Mouse (Mus musculus) heart, postnatal 25 days (tissue): Measurements from ENCODE around the gene Clpx. TPM values are rescaled to one million over a fixed set of nuclear protein-coding genes. Genes with fewer than 3 reads are reported as not detected.
"Not testable (repeated sequence)": the region's sequence is repeated elsewhere in the genome, so short reads cannot be mapped to it uniquely, and the experiment has no call there.

Experiments
- DNase-seq: peaks from one replicate; pipeline ENCODE4 v3.0.0; 2022; ENCODE audit warnings: low spot score
- intact Hi-C: fragments of 180-260 bp; cut with DNase I; formaldehyde crosslinking; loops from one replicate; pipeline ENCODE4 v1.15.1; 2025
- total RNA-seq, 2 experiments: library from RNA; stranded (reverse); gene quantifications; 2 replicates each; pipeline ENCODE4 v1.2.3; 2021

Clpx gene
- total RNA-seq, 2 experiments from 2014 or later, result 101 to 106 TPM

DNA sequence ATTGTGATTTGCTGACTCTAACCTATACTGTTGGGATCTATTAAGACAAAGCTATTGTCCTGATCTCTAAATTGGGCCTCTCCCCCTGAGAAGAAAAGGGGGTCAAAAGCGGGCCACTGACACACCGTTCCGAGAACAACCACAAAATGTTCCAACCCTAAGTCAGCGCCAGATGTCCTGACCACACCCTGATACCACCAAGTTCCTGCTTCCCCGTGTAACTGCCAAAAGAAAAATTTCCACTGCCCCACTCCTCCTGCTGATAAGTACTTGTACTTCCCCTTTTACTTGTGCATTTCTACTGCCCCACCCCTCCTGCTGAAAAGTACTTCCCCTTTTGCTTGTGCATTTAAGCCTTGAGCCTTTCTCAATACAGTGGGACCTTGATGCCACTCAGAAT, 5.8 kb upstream of the Clpx start:
- DNase-seq, intact Hi-C loops: not testable (repeated sequence)

DNA sequence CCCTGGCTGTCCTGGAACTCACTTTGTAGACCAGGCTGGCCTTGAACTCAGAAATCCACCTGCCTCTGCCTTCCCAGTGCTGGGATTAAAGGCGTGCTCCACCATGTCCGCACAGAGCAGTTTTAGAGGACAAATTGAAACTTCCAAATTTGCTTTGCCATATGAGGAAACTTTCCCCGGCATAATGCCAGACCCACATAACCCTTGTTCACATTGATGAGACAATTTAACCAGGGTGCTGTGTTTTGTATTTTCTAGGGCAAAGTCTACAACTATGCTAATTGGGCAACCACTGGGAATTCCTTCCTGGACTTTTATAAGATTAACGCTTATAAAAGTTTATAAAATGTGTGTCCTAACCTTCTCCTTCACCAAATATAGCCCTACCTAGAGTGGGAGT, 4.1 kb upstream of the Clpx start:
- no peak for DNase-seq
- intact Hi-C loops, result no loop called here

DNA sequence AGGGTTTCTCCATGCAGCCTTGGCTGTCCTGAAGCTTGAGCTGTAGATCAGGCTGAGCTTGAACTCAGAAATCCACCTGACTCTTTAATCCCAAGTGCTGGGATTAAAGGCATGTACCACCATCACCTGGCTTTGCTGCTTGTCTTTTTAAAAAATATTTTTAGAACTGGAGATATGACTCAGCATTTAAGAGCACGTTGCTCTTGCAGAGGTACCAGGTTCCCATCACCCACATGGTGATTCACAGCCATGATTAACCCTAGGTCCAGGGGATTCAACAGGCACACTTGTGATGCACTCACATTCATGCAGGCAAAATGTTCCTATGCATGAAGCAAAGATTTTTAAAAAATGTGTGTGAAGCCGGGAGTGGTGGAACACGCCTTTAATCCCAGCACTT, 1.6 kb upstream of the Clpx start:
- no peak for DNase-seq
- intact Hi-C loops, result no loop called here

DNA sequence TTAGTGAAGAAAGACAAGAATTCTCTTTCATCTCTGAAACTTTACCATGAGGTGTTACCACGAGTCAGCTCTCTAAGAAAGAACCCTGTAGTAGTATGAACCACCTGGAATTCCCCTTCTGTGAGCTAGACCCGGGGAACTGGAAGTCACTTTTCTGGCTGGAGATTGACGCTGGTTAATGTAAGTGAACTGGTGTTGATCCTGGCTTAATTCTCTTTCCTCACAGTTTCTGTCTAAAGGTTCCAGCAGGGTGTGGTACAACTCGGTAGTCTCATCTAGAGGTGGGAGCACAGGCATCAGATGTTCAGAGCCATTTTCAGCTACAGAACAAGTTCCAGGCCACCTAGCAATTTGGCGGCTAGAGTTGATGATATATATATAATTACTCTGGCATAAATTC, 941 bp upstream of the Clpx start:
- no peak for DNase-seq
- intact Hi-C loops, result no loop called here

DNA sequence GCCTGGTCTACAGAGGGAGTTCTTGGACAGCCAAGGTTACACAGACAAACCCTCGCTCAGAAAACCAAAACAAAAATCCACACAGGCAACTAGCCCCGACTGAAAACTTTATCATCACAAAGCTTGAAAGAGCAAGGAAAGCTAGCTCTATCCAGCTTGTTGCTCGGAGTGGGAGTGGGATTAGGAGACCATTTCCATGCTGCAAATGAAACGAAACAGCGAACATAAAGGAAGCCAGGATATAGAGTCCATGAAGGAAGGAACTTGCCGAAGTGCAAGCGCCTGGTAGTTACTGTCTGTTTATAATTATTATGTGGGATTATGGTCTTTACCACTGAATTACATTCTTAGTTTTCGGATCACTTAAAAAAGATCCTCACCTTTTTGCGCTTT, 484 bp upstream of the Clpx start:
- intact Hi-C loops, result no loop called here
- no peak for DNase-seq

DNA sequence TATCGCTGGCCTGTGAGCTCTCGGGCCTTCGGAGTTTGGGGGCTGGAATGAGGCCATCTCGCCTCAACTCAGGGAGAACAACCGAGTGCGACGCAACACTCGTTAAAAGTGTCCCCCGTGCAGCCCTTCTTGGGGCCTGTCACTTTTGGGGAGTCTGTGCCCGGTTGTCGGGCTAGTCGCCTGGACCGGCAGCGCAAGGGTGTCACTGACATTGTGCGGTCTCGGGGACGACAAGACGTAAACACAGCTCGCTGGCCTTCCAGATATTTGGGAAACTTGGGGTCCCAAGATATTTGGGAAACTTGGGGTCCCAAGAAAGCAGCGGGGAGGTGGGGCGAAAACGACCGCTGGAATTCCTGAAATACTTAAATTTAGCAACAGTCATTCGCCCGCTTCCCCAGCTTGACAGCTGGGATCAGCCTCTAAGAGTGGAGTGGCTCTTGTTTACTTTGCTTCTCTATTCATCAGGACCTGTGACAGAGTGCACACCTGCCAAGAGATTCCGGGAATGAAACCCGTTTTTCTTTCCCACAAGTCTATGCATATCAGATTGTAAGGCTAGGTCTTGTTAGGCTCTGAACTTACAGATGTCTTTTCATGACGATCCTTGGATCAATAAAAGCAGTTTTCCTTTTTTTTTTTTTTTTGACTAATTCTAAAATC, 787 bp downstream of the Clpx start:
- DNase-seq, result no peak
- intact Hi-C loops, result no loop called here

DNA sequence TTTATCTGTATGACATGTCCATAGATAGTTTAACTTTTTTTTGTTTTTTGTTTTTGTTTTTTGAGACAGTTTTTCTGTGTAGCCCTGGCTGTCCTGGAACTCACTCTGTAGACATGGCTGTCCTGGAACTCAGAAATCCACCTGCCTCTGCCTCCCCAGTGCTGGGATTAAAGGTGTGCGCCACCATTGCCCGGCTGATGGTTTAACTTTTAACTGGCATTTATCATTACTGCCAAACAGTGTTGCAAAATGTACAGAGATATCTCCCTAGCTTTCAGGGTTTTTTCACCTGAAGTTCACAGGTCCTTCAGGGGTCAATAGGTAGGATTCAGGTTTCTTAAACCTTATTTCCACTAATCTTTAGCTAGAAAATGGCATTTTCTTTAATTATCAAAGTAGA, 3.0 kb downstream of the Clpx start:
- intact Hi-C loops, result no loop called here
- DNase-seq, result no peak

DNA sequence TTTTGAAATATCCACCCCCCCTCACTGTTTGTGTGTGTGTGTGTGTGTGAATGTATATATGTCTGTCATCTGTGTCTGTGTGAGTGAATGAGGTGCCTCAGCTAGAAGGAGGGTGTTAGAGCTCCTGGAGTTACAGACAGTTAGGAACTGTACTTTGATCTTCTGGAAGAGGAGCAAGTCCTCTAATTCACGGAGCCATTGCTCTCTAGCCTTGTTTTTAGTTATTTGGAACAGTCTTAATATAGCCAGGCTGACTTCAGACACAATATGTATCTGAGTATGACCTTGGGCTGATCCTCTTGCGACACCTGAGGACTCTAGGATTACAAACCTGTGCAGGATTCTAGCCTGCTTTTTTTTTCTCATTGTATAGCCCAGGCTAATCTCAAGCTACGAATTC, 4.7 kb downstream of the Clpx start:
- intact Hi-C loops, result no loop called here
- no peak for DNase-seq

DNA sequence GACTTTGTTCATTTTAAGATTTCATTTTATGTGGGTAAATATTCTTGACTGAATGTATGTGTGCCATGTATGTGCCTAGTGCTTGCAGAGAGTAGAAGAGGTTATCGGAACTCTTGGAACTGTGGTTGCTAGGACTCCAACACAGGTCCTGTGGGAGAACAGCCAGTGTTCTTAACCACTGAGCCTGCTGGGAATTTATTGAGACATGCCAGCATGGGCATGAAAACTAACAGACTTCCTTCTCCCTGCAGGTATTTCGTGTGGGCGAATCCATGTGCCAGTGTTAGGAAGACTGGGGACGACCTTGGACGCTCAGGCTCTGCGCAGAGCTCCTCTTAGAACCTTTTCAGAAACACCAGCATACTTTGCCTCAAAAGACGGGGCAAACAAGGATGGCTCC, 5.6 kb downstream of the Clpx start:
- intact Hi-C loops, result no loop called here

DNA sequence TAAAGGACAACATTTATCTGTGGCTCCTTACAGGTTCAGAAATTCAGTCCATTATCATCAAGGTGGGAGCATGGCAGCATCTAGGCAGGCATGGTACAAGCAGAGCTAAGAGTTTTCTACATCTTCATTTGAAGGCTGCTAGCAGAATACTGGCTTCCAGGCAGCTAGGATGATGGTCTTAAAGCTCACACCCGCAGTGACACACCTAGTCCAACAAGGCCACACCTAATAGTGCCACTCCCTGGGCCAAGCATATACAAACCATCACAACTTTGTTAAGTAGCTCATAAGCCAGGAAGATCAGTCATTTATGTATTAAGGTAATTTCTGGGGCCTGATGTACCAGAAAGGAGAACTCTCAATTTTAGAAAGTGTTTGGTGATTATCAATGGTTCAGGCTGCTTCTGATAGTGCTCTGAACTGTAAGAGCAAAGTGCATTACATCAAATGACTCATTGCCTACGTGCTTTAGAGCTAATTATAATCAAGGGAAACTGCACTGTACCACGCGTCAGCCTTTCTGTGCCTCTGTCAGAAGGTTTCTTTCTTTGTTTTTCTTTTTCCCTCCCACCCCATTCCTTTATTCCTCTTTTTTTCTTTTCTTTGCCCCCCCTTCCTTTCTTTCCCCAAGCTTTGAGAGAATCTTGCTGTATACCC, 8.4 kb downstream of the Clpx start:
- intact Hi-C loops, result no loop called here

More for the DNA sequence above, 5.6 kb downstream of the Clpx start:
- DNase-seq, result no peak

DNA sequence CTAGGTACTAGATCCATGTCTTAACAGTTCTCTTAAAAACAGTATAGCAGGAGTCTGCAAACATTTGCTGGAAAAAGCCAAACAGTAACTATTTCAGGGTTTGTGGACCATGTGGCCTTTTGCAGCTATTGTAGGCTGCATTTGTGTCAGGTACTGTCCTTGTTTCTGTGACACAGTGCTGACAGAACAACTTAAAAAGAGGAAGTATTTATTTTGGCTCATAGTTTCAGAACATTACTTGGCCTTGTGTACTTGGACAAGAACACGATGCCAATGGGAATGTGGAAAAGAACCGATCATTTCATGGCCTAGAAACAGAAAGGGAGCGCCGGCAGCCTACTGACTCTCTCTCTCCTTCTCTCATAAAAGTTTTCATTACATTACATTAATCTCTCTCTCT, 9.5 kb downstream of the Clpx start:
- DNase-seq, result no peak
- intact Hi-C loops, result no loop called here

More for the DNA sequence above, 8.4 kb downstream of the Clpx start:
- DNase-seq, result no peak

DNA sequence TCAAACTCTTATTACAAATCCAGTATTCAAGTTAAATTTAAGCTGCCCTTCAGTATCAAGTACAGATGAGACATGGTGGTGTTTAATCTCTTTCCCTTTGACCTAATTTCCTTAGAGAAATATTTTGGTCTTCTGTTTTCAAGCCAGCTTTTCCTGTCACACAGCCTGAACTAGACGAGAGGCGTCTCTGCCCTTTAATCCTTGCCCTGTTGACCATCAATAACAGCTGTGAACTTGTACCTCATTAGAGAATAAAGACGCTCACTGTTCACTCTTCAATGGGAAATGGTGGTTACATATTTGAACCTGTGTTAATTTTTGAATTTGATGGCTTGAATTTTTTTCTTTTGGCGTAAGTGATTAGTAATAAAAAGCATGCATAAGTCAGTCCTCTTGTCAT, 10.2 kb downstream of the Clpx start:
- intact Hi-C loops, result no loop called here
- DNase-seq, result no peak

DNA sequence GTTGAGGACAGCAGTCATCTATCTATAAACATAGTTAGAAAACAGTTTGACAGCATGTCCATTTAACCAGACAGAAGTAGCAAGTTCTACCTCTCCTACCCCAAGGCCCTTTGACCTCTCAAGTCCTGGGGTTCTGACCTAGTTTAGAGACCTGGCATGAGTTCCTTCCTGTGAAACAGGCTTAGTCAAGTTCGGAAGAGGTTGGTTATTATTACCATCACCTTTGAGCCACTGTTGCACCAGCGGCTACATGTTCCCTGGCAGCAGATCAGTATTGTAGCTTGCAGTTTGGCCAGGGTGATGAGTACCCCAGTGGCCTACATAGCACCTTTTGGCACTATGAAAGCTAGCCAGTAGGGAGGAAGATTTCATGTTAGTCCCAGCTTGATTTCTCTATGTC, 12.6 kb downstream of the Clpx start:
- no peak for DNase-seq
- intact Hi-C loops, result no loop called here

DNA sequence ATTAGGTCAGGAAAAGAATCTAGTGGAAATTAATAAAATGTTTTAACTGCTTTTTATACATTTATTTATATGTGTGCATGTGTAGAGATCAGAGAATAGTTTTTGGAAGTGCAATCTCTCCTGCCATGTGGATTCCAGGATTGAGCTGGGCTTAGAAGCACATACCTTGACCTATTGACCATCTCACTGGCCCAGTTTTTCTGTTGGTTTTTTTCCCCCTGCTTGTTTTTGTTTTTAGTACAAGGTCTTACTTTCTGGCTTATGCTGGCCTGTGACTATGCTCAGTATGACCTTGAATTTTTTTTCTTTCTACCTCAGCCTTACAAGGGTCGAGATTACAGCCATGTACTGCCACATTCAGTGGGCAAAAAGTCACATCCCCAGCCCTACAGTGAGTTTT, 14.0 kb downstream of the Clpx start:
- intact Hi-C loops, result no loop called here
- DNase-seq, result no peak

DNA sequence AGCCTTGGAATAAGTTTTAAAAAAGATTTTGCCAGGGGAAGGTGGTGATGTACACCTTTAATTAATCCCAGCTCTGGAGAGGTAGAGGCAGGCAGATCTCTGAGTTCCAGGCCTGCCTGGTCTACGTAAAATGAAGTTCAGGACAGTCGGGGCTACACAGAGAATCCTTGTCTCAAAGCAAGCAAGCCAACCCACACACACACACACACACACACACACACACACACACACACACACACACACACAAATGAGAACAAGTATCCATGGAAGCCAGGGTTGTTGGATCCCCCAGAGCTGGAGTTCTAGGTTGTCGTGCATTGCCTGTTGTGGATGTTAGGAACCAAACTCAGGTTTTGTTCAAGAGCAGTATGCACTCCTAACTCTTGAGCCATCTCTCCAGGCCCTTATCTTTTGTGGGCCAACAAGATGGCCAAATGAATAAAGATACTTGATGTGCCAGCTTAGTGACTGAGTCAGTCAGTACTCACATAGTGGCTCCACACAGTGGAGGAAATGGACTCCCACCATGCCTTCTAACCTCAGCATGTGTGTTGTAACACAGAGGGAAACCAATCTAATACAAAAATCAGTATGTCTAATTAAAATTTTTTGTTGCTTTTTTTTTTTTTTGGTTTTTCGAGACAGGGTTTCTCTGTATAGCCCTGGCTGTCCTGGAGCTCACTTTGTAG, 18.8 kb downstream of the Clpx start:
- DNase-seq, result no peak
- intact Hi-C loops, result no loop called here

DNA sequence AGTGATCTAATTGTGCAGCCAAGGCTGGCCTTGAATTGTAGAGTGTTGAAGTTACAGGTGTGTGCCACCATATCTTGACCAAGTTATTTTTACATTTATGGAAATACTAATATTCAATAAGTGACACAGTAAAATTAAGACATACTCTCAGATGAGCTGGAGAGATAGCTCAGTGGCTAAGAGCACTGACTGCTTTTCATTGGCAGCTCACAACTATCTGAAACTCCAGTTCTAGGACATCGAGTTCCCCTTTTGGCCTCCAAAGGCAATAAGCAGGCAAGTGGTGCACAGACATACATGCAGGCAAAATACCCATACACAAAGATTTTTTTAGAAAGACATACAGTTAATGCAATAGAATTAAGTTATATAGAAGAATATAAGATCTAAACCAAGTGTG, 19.8 kb downstream of the Clpx start:
- intact Hi-C loops, result no loop called here

DNA sequence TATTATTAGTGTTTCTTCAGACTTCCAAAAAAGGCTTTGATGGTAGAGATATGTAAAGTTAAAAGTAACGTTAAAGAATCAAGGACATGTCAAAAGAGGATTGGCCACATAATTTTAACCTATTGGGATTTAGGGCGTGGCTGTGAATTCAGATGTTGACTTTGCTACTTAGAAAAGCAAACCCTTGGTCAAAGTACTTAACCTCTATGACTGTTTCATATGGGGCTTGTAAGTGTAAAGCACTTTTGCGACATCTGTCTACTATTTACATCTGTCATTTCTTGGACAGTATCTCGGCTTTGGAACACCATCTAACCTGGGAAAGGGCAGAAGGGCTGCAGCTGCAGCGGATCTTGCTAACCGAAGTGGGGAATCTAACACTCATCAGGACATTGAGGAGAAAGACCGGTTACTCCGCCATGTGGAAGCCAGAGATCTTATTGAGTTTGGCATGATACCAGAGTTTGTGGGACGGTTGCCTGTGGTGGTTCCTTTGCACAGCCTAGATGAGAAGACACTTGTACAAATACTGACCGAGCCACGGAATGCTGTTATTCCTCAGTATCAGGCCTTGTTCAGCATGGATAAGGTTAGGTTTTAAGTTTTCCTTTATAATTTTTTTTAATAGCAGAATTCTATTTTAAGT, 28.3 kb downstream of the Clpx start:
- intact Hi-C loops, result no loop called here
- DNase-seq, result no peak

More for the DNA sequence above, 19.8 kb downstream of the Clpx start:
- no peak for DNase-seq

DNA sequence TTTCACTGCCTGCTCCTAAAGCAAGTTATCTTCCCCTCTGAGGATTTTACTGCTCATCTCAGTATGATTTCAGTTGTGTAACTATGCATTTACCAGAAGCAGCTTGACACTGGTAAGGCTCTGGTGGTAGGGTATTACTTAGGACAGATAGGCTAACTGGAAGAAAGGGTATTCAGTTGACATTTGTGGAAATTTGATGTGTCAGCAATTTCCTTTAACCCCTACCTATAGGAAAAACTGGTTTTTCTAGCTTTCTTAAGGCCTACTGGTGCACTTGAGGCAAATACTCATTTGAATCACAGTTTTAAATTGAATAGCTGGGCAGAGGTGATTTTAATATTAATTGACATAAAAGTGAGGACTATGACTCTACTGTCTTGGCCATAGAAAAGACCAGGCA, 31.9 kb downstream of the Clpx start:
- DNase-seq, result no peak
- intact Hi-C loops, result no loop called here

DNA sequence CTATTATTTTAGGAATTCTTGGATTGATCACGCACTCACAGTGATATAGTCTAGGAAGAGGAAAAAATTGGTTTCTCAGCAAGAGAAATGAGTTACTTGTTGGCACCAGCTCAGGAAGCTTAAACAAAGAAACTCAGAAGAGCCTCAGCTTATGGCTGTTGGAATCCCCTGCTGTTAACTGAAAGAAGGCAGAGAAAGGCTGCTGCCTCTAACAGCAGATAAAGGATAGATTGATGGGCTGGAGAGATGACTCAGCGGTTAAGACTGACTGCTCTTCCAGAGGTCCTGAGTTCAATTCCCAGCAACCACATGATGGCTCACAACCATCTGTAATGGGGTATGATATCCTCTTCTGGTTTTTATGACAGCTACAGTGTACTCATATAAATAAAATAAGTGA, 33.3 kb downstream of the Clpx start:
- intact Hi-C loops, result no loop called here
- no peak for DNase-seq

DNA sequence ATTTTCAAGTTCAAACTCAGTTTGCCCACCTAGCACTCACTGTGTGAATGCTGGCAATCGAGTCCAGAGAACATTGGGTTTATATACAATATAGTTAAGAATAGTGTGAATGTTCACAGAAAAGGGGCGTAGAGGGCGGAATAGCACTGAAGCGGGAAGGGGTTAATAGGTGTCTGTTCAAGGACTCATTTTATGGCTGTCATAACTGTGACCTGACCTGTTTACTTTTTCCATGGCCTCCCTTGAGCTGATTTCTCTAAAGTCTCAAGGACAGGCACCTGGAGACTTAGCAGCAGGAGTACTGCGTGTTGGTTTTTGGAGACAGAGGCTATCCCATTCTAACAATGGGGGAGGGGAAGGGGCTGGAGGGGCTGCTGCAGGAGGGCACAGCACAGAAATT, 39.9 kb downstream of the Clpx start:
- DNase-seq, result no peak
- intact Hi-C loops, result no loop called here

DNA sequence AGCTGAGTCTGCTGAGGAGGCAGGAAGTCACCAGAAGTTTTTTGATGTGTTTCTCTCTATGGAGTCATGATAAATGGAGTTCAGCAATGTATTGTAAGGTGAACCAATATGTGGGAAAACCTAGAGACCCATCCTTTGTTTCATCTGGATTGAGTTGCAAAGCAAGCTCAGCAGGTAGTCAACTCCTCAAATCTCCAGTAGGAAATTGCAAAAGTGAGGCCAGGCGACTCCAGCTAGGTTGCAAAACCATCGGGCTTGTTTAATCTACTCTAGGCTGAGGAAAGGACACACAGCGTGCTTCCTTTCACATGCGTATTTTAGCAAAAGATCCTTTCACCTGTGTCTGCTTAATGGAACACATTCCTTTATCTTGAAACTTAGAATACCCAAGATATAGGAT, 45.1 kb downstream of the Clpx start:
- no peak for DNase-seq
- intact Hi-C loops, result no loop called here
